ENCODE assay signal across 8 mouse cellular contexts in genomic region chr10:127599779-127600541, GRCm38 (mm10). TPM values are rescaled to one million over a fixed set of nuclear protein-coding genes. Genes with fewer than 3 reads are reported as not detected.
DNase-seq lines count a peak whose midpoint lies in the region; ATAC-seq and TF ChIP-seq lines count a peak whose summit lies in the region.

No protein-coding gene starts in this region.

- no peak overlapping the region for H3K9ac ChIP-seq in forebrain, postnatal 0 days
- H3K9ac ChIP-seq in forebrain, embryonic 14.5 days (ENCODE audit: low read length), result no peak overlapping the region
- no peak overlapping the region for H3K9ac ChIP-seq in intestine, embryonic 14.5 days (ENCODE audit: low read length)
- no peak overlapping the region for H3K9ac ChIP-seq in lung, embryonic 14.5 days

- DNase-seq in forebrain, postnatal 0 days, result no peak
- no peak for DNase-seq in forebrain, embryonic 14.5 days (ENCODE audit: low spot score)
- peak; percentile 83 for DNase-seq in adrenal gland, postnatal 14 days
- peak; percentile 86 for DNase-seq in gastrocnemius, postnatal 25 days
- DNase-seq in intestine, embryonic 14.5 days (ENCODE audit: low spot score), result no peak
- peak; percentile 74 for DNase-seq in lung, embryonic 14.5 days
- DNase-seq in spleen, adult 12 weeks (ENCODE audit: low spot score), result no peak

- no peaks in the 10 kb centered on the region for H3K27me3 ChIP-seq in forebrain, postnatal 0 days (ENCODE audit: insufficient read depth, low read length)
- no peaks in the 10 kb centered on the region for H3K27me3 ChIP-seq in forebrain, embryonic 14.5 days (replicated peaks; ENCODE audit: control insufficient read depth, insufficient read depth, low read length)
- no peaks in the 10 kb centered on the region for H3K27me3 ChIP-seq in intestine, embryonic 14.5 days (replicated peaks; ENCODE audit: control insufficient read depth, insufficient read depth, low read length)
- no peaks in the 10 kb centered on the region for H3K27me3 ChIP-seq in lung, embryonic 14.5 days (ENCODE audit: insufficient read depth, low read length)

- H3K4me1 ChIP-seq in forebrain, postnatal 0 days (ENCODE audit: insufficient read depth), result peaks cover 9% of the 10 kb centered on the region; the same call in 1 of the 2 replicates
- peaks cover 4% of the 10 kb centered on the region; the same call in 1 of the 2 replicates for H3K4me1 ChIP-seq in forebrain, embryonic 14.5 days (ENCODE audit: control insufficient read depth, insufficient read depth, low read length)
- peaks cover 80% of the 10 kb centered on the region for H3K4me1 ChIP-seq in intestine, embryonic 14.5 days (replicated peaks; ENCODE audit: control insufficient read depth, insufficient read depth, low read length)
- H3K4me1 ChIP-seq in lung, embryonic 14.5 days (ENCODE audit: insufficient read depth), result peaks cover 50% of the 10 kb centered on the region

- no peak overlapping the region for H3K4me3 ChIP-seq in forebrain, postnatal 0 days (ENCODE audit: low read depth, low read length)
- H3K4me3 ChIP-seq in forebrain, embryonic 14.5 days (ENCODE audit: low read depth, low read length), result no peak overlapping the region
- H3K4me3 ChIP-seq in intestine, embryonic 14.5 days (ENCODE audit: low read depth, low read length), result no peak overlapping the region
- H3K4me3 ChIP-seq in lung, embryonic 14.5 days (ENCODE audit: low read depth, low read length), result no peak overlapping the region

- peak; percentile 38; the same call in 1 of the 2 replicates for ATAC-seq in forebrain, postnatal 0 days
- no peak for ATAC-seq in forebrain, embryonic 14.5 days
- ATAC-seq in intestine, embryonic 14.5 days (replicated peaks; ENCODE audit: low FRiP score, low TSS enrichment, low read depth), result no peak
- ATAC-seq in lung, embryonic 14.5 days (ENCODE audit: insufficient read depth), result peak; percentile 42; the same call in 1 of the 2 replicates
- no peak for ATAC-seq in megakaryocyte-erythroid progenitor cell, adult 5-6 weeks (replicated peaks; ENCODE audit: low FRiP score, low TSS enrichment, poor library complexity, severe bottlenecking)

- no peak for TF ChIP-seq CTCF in forebrain, postnatal 0 days (IDR thresholded peaks at IDR 0.05; ENCODE audit: low read depth)
- no peak for TF ChIP-seq CTCF in lung, embryonic 14.5 days (IDR thresholded peaks at IDR 0.05; ENCODE audit: low read depth)

- 70% methylated on average over 17 of the region's 17 CpGs for WGBS in forebrain, postnatal 0 days
- 81% methylated on average over 17 of the region's 17 CpGs for WGBS in forebrain, embryonic 14.5 days
- WGBS in intestine, embryonic 14.5 days, result 32% methylated on average over 17 of the region's 17 CpGs
- 36% methylated on average over 17 of the region's 17 CpGs for WGBS in lung, embryonic 14.5 days

- H3K4me2 ChIP-seq in forebrain, postnatal 0 days (ENCODE audit: low read depth), result no peak overlapping the region
- no peak overlapping the region for H3K4me2 ChIP-seq in forebrain, embryonic 14.5 days (ENCODE audit: low read length)
- H3K4me2 ChIP-seq in intestine, embryonic 14.5 days (ENCODE audit: low read length), result no peak overlapping the region
- H3K4me2 ChIP-seq in lung, embryonic 14.5 days, result no peak overlapping the region

- no peaks in the 10 kb centered on the region for H3K9me3 ChIP-seq in forebrain, postnatal 0 days (ENCODE audit: low read length)
- no peaks in the 10 kb centered on the region for H3K9me3 ChIP-seq in forebrain, embryonic 14.5 days (replicated peaks; ENCODE audit: control insufficient read depth, low read length)
- no peaks in the 10 kb centered on the region for H3K9me3 ChIP-seq in intestine, embryonic 14.5 days (ENCODE audit: control insufficient read depth, low read length)
- no peaks in the 10 kb centered on the region for H3K9me3 ChIP-seq in lung, embryonic 14.5 days (ENCODE audit: low read depth, low read length)

- H3K27ac ChIP-seq in forebrain, postnatal 0 days (ENCODE audit: low read depth, low read length), result peak overlapping the region; percentile 21; the same call in 1 of the 2 replicates
- H3K27ac ChIP-seq in forebrain, embryonic 14.5 days (ENCODE audit: low read depth, low read length), result no peak overlapping the region
- H3K27ac ChIP-seq in intestine, embryonic 14.5 days (ENCODE audit: low read depth), result peak overlapping the region; percentile 64
- peak overlapping the region; percentile 43; the same call in 1 of the 2 replicates for H3K27ac ChIP-seq in lung, embryonic 14.5 days (ENCODE audit: low read depth)

- H3K36me3 ChIP-seq in forebrain, postnatal 0 days (ENCODE audit: insufficient read depth), result peaks cover 71% of the 10 kb centered on the region
- peaks cover 67% of the 10 kb centered on the region for H3K36me3 ChIP-seq in forebrain, embryonic 14.5 days (ENCODE audit: control insufficient read depth, insufficient read depth, low read length)
- peaks cover 45% of the 10 kb centered on the region for H3K36me3 ChIP-seq in intestine, embryonic 14.5 days (ENCODE audit: control insufficient read depth, insufficient read depth, low read length)
- H3K36me3 ChIP-seq in lung, embryonic 14.5 days (ENCODE audit: insufficient read depth), result peaks cover 44% of the 10 kb centered on the region

RNA-seq across cellular contexts. Expression of gene Lrp1, which starts 21.0 kb away (rescaled TPM):
- total RNA-seq in forebrain, postnatal 0 days (2014; rRNA removed), result 183 and 228 TPM in 2 replicates
- 42.2 and 70.4 TPM in 2 replicates for polyA plus RNA-seq in forebrain, postnatal 0 days (2015; fragmentation: Nextera tagmentation; extraction: Ambion mirVana)
- 60.2 and 81.2 TPM in 2 replicates for polyA plus RNA-seq in forebrain, embryonic 14.5 days (2014; fragmentation: Nextera tagmentation; extraction: Ambion mirVana)
- 138 and 201 TPM in 2 replicates for total RNA-seq in adrenal gland, postnatal 14 days (2021)
- total RNA-seq in gastrocnemius, postnatal 25 days (2021), result 10 to 100 TPM; 58.1 to 64.3 TPM
- polyA plus RNA-seq in intestine, embryonic 14.5 days (2014; fragmentation: Nextera tagmentation; extraction: Ambion mirVana), result 92.1 and 96.6 TPM in 2 replicates
- polyA plus RNA-seq in lung, embryonic 14.5 days (2014; fragmentation: Nextera tagmentation; extraction: Ambion mirVana), result 68.7 and 73.0 TPM in 2 replicates
- total RNA-seq in megakaryocyte-erythroid progenitor cell, adult 5-6 weeks (2014; fragmentation: Nextera tagmentation), result 0.26 TPM in 1 of 2 replicates, not detected in the other
- total RNA-seq in megakaryocyte-erythroid progenitor cell, adult 5-6 weeks (2017), result 0.04 TPM in 1 of 2 replicates, not detected in the other

RNA-seq across cellular contexts. Expression of gene Stat6, which starts 42.8 kb away (rescaled TPM):
- 4.6 and 5.4 TPM in 2 replicates for total RNA-seq in forebrain, postnatal 0 days (2014; rRNA removed)
- polyA plus RNA-seq in forebrain, postnatal 0 days (2015; fragmentation: Nextera tagmentation; extraction: Ambion mirVana), result 4.3 and 4.4 TPM in 2 replicates
- polyA plus RNA-seq in forebrain, embryonic 14.5 days (2014; fragmentation: Nextera tagmentation; extraction: Ambion mirVana), result 3.4 and 3.7 TPM in 2 replicates
- 75.0 and 89.4 TPM in 2 replicates for total RNA-seq in adrenal gland, postnatal 14 days (2021)
- 10 to 100 TPM; 16.5 to 21.8 TPM for total RNA-seq in gastrocnemius, postnatal 25 days (2021)
- 28.5 and 29.4 TPM in 2 replicates for polyA plus RNA-seq in intestine, embryonic 14.5 days (2014; fragmentation: Nextera tagmentation; extraction: Ambion mirVana)
- 27.8 and 28.1 TPM in 2 replicates for polyA plus RNA-seq in lung, embryonic 14.5 days (2014; fragmentation: Nextera tagmentation; extraction: Ambion mirVana)
- total RNA-seq in megakaryocyte-erythroid progenitor cell, adult 5-6 weeks (2014; fragmentation: Nextera tagmentation), result 51.7 and 57.9 TPM in 2 replicates
- total RNA-seq in megakaryocyte-erythroid progenitor cell, adult 5-6 weeks (2017), result 32.2 and 35.3 TPM in 2 replicates

Comparison
In these comparisons a context has a peak if more than half of its experiments do, and no peak if none do; other contexts are left out.
1. ATAC-seq: peak in forebrain, postnatal 0 days (single experiment) and lung, embryonic 14.5 days (single experiment); none in forebrain, embryonic 14.5 days (single experiment), intestine, embryonic 14.5 days (single experiment) and megakaryocyte-erythroid progenitor cell, adult 5-6 weeks (single experiment).
2. DNase-seq: peak in adrenal gland, postnatal 14 days (single experiment), gastrocnemius, postnatal 25 days (single experiment) and lung, embryonic 14.5 days (single experiment); none in forebrain, postnatal 0 days (single experiment), forebrain, embryonic 14.5 days (single experiment), intestine, embryonic 14.5 days (single experiment) and spleen, adult 12 weeks (single experiment).
3. RNA of gene Lrp1, which starts 21.0 kb away (total RNA-seq): 183 to 228 TPM in forebrain, postnatal 0 days, 138 to 201 TPM in adrenal gland, postnatal 14 days and 58.1 to 64.3 TPM in gastrocnemius, postnatal 25 days; 0.04 to 0.26 TPM in megakaryocyte-erythroid progenitor cell, adult 5-6 weeks; every median in the first group is over 10 times any median in the second.